Mouse (Mus musculus): Measurements from ENCODE around the gene Tars2. TPM values are rescaled to one million over a fixed set of nuclear protein-coding genes. Genes with fewer than 3 reads are reported as not detected.

Gene Tars2
- total and polyA plus RNA-seq, 3 experiments = 141 to 237 TPM; not detected in 1

DNA sequence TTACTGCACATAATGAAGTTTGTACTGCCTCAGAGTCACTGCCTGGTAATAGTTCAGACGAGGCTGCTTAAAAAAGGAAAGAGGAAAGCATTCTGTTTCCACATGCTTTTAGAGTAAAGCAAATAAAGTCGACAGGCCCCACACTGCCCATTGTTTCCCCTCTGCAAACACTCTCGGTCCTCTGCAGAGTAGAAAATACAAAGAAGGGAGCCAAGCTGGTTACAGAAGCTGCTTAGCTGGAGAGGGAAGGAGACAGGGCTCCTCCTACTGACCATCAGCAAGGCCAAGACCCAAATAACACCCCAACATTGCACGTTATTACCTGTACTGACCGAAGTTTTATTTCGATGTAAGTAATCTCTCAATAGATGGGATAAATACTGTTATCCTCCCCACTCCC, 3.0 kb upstream of the Tars2 start:
- Histone ChIP-seq H3K36me3 (ENCODE audit: control insufficient read depth in 1 of 2, insufficient read depth in 2 of 2, low read length in 2 of 2) (peaks cover 0 to 5% of the 10 kb centered on the region in 2 experiments; a peak in 2 of 4 replicates), H3K9ac (ENCODE audit: control insufficient read depth, low read depth, low read length, poor library complexity, severe bottlenecking) (no peak overlapping the region), H3K27ac (ENCODE audit: control insufficient read depth, low read depth, low read length) (no peak overlapping the region), H3K9me3 (replicated peaks; ENCODE audit: insufficient read depth, low read length) (no peaks in the 10 kb centered on the region), H3K27me3 (ENCODE audit: control insufficient read depth in 1 of 2, insufficient read depth in 2 of 2, low read length in 2 of 2) (no peaks in the 10 kb centered on the region), H3K4me3 (ENCODE audit: control insufficient read depth in 1 of 2, insufficient read depth in 1 of 2, low read depth in 2 of 2, low read length in 2 of 2) (no peak overlapping the region), H3K79me2 (ENCODE audit: control insufficient read depth, insufficient read depth, low read length, poor library complexity) (no peaks in the 10 kb centered on the region), H3K4me1 (ENCODE audit: control insufficient read depth in 1 of 2, insufficient read depth in 2 of 2, low read length in 2 of 2) (no peaks in the 10 kb centered on the region)
- TF ChIP-seq MAZ (IDR thresholded peaks at IDR 0.05; ENCODE audit: low read depth, low read length) = no peak
- TF ChIP-seq ZC3H11A (IDR thresholded peaks at IDR 0.05; ENCODE audit: low read depth, low read length) = no peak
- no peak for TF ChIP-seq BHLHE40 (IDR thresholded peaks at IDR 0.05; ENCODE audit: borderline replicate concordance, low read depth, low read length)
- no peak for TF ChIP-seq NELFE (IDR thresholded peaks at IDR 0.05; ENCODE audit: low read depth, low read length)
- no peak for TF ChIP-seq RCOR1 (IDR thresholded peaks at IDR 0.05; ENCODE audit: low read depth, low read length)
- TF ChIP-seq KAT2A (conservative IDR thresholded peaks at IDR 0.05; ENCODE audit: low read depth, low read length) = no peak
- no peak for TF ChIP-seq TCF12 (IDR thresholded peaks at IDR 0.05; ENCODE audit: low read depth, low read length)
- no peak for TF ChIP-seq CHD2 (IDR thresholded peaks at IDR 0.05; ENCODE audit: low read length)
- TF ChIP-seq MAX (IDR thresholded peaks at IDR 0.05; ENCODE audit: low read length) = no peak
- no peak for TF ChIP-seq JUND (IDR thresholded peaks at IDR 0.05; ENCODE audit: low read depth, low read length)
- TF ChIP-seq MYC (IDR thresholded peaks at IDR 0.05; ENCODE audit: low read depth, low read length) = no peak
- TF ChIP-seq SMC3 (IDR thresholded peaks at IDR 0.05; ENCODE audit: low read depth, low read length) = no peak
- no peak for TF ChIP-seq GABPA (IDR thresholded peaks at IDR 0.05; ENCODE audit: low read depth, low read length)
- TF ChIP-seq ELF1 (IDR thresholded peaks at IDR 0.05; ENCODE audit: low read depth, low read length) = no peak
- no peak for TF ChIP-seq USF2 (IDR thresholded peaks at IDR 0.05; ENCODE audit: borderline replicate concordance in 1 of 2, insufficient read depth in 1 of 2, low read depth in 1 of 2, low read length in 2 of 2)
- TF ChIP-seq POLR2AphosphoS5 (IDR thresholded peaks at IDR 0.05; ENCODE audit: borderline replicate concordance, low read depth, low read length) = no peak
- TF ChIP-seq HCFC1 (IDR thresholded peaks at IDR 0.05; ENCODE audit: low read depth, low read length) = no peak
- no peak for DNase-seq (ENCODE audit: low read depth, low spot score)

DNA sequence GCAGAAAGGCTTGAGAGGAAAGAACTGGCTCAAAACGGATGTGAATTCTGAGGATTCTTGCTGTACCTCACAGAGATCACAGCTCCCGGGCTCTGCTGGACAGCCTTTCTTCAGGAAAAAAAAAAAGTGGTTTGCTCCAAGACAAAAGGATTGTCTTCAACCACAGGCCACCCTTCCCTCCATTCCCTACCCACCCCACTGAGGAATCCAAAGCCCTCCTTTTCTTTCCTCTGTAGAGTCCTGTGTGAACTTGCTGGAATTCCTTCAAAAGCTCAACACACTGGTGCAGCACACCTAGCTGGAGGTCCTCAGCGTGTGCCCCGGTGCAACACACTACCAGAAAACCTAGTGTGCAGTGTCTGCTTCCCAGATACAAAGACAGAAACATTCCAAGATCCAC, 1.8 kb upstream of the Tars2 start:
- no peaks in the 10 kb centered on the region for H3K9me3 ChIP-seq (replicated peaks; ENCODE audit: insufficient read depth, low read length)
- no peaks in the 10 kb centered on the region for H3K79me2 ChIP-seq (ENCODE audit: control insufficient read depth, insufficient read depth, low read length, poor library complexity)
- H3K4me1 ChIP-seq (ENCODE audit: control insufficient read depth in 1 of 2, insufficient read depth in 2 of 2, low read length in 2 of 2) = no peaks in the 10 kb centered on the region
- no peak for TF ChIP-seq NELFE (IDR thresholded peaks at IDR 0.05; ENCODE audit: low read depth, low read length)
- no peak for TF ChIP-seq BHLHE40 (IDR thresholded peaks at IDR 0.05; ENCODE audit: borderline replicate concordance, low read depth, low read length)
- TF ChIP-seq TAL1 (IDR thresholded peaks at IDR 0.05; ENCODE audit: low read length) = no peak
- no peak for TF ChIP-seq CHD2 (IDR thresholded peaks at IDR 0.05; ENCODE audit: low read length)
- TF ChIP-seq TBP (IDR thresholded peaks at IDR 0.05; ENCODE audit: low read depth, low read length) = no peak
- TF ChIP-seq USF1 (IDR thresholded peaks at IDR 0.05; ENCODE audit: low read depth, low read length) = no peak
- TF ChIP-seq ZC3H11A (IDR thresholded peaks at IDR 0.05; ENCODE audit: low read depth, low read length) = no peak
- no peak for TF ChIP-seq MYC (IDR thresholded peaks at IDR 0.05; ENCODE audit: low read depth, low read length)
- no peak for TF ChIP-seq POLR2AphosphoS2 (IDR thresholded peaks at IDR 0.05; ENCODE audit: low read length)
- no peak for TF ChIP-seq UBTF (IDR thresholded peaks at IDR 0.05; ENCODE audit: borderline replicate concordance, insufficient read depth, low read depth, low read length)
- TF ChIP-seq E2F4 (IDR thresholded peaks at IDR 0.05; ENCODE audit: borderline replicate concordance, low read depth, low read length) = no peak
- TF ChIP-seq MAZ (IDR thresholded peaks at IDR 0.05; ENCODE audit: low read depth, low read length) = no peak
- no peak for TF ChIP-seq ZMIZ1 (IDR thresholded peaks at IDR 0.05; ENCODE audit: low read depth, low read length)
- no peak for TF ChIP-seq GATA1 (IDR thresholded peaks at IDR 0.05; ENCODE audit: low read depth, low read length)
- TF ChIP-seq MAFK (IDR thresholded peaks at IDR 0.05; ENCODE audit: borderline replicate concordance, low read depth, low read length) = no peak
- no peak for TF ChIP-seq NRF1 (IDR thresholded peaks at IDR 0.05; ENCODE audit: insufficient read depth, low read depth, low read length, poor library complexity, severe bottlenecking)
- no peak for TF ChIP-seq SIN3A (IDR thresholded peaks at IDR 0.05; ENCODE audit: low read length)
- TF ChIP-seq ELF1 (IDR thresholded peaks at IDR 0.05; ENCODE audit: low read depth, low read length) = no peak
- no peak for TF ChIP-seq MAX (IDR thresholded peaks at IDR 0.05; ENCODE audit: low read length)
- H3K36me3 ChIP-seq (ENCODE audit: control insufficient read depth in 1 of 2, insufficient read depth in 2 of 2, low read length in 2 of 2) = peaks cover 0 to 5% of the 10 kb centered on the region in 2 experiments; a peak in 2 of 4 replicates
- no peak for DNase-seq (ENCODE audit: low read depth, low spot score)
- H3K4me3 ChIP-seq (ENCODE audit: control insufficient read depth in 1 of 2, insufficient read depth in 1 of 2, low read depth in 2 of 2, low read length in 2 of 2) = no peak overlapping the region
- H3K27ac ChIP-seq (ENCODE audit: control insufficient read depth, low read depth, low read length) = no peak overlapping the region
- H3K9ac ChIP-seq (ENCODE audit: control insufficient read depth, low read depth, low read length, poor library complexity, severe bottlenecking) = no peak overlapping the region
- H3K27me3 ChIP-seq (ENCODE audit: control insufficient read depth in 1 of 2, insufficient read depth in 2 of 2, low read length in 2 of 2) = no peaks in the 10 kb centered on the region
